Mouse (Mus musculus): ENCODE measurements around the gene Mbl2. TPM values are rescaled to one million over a fixed set of nuclear protein-coding genes. Genes with fewer than 3 reads are reported as not detected.

Mbl2 gene
- not detected in 2 replicates for total RNA-seq (2012; rRNA removed)
- polyA plus RNA-seq (2012; ENCODE audit: insufficient read depth in 1 of 2, insufficient read length in 2 of 2, low read depth in 1 of 2, low replicate concordance in 2 of 2, missing spikeins in 1 of 2), result not detected

DNA sequence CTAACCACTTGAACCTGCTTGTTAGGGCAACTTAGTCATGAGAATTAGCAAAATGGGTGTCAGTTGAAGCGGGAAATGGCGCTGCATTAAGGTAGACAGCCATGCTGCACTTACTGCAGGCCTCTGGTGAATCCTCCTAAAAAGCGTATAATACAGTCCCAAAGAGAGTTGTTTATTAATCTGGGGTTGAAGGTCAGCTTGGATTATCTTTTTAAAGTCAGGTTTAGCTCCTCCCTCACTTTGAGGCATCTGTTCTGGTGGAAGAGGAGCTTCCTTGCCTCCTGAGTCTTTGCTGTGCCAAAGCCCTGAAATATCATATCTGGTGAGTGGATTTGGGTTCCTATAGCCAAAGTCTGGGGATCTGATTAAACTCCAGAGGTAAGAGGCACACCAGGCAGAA lies at the start of gene Mbl2:
Gene Mbl2 (plus strand): TSS at position 252 of the 400 bp plus-strand sequence.
- H3K79me2 ChIP-seq (ENCODE audit: control insufficient read depth, insufficient read depth, low read length, poor library complexity), result no peaks in the 10 kb centered on the region
- no peak within 1 kb of the TSS for H3K27ac ChIP-seq (ENCODE audit: control insufficient read depth, low read depth, low read length)
- no peak for DNase-seq (ENCODE audit: low read depth, low spot score)
- no peaks in the 10 kb centered on the region for H3K9me3 ChIP-seq (replicated peaks; ENCODE audit: insufficient read depth, low read length)
- no peak for TF ChIP-seq MAZ (IDR thresholded peaks at IDR 0.05; ENCODE audit: low read depth, low read length)
- no peak for TF ChIP-seq TAL1 (IDR thresholded peaks at IDR 0.05; ENCODE audit: low read length)
- no peak within 1 kb of the TSS for H3K9ac ChIP-seq (ENCODE audit: control insufficient read depth, low read depth, low read length, poor library complexity, severe bottlenecking)
- H3K4me1 ChIP-seq (ENCODE audit: control insufficient read depth in 1 of 2, insufficient read depth in 2 of 2, low read length in 2 of 2), result no peaks in the 10 kb centered on the region
- no peaks in the 10 kb centered on the region for H3K36me3 ChIP-seq (ENCODE audit: control insufficient read depth in 1 of 2, insufficient read depth in 2 of 2, low read length in 2 of 2)
- no peaks in the 10 kb centered on the region for H3K27me3 ChIP-seq (ENCODE audit: control insufficient read depth in 1 of 2, insufficient read depth in 2 of 2, low read length in 2 of 2)
- H3K4me3 ChIP-seq (ENCODE audit: control insufficient read depth in 1 of 2, insufficient read depth in 1 of 2, low read depth in 2 of 2, low read length in 2 of 2), result no peak within 1 kb of the TSS

DNA sequence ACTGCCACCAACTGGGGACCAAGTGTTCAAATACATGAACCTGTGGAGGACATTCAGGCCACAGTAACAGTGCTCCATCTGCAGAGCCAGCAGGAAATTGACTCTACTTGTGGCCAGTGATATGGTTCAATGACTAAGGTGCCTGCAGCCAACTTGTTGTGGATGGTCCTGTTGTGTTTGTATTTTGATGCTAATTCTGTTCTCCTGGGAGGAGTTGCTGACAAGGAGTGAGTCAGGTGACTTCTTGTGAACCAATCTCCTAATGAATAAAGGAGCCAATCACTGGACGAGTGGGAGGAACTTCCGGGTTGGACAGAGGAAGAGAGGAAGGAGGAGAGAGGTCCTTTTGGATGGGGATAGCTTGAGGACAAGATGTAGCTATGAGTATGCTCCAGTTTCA lies 47.2 kb upstream of the Mbl2 start:
- TF ChIP-seq EP300 (IDR thresholded peaks at IDR 0.05; ENCODE audit: low read depth in 1 of 2, low read length in 2 of 2) (no peak), CHD1 (IDR thresholded peaks at IDR 0.05; ENCODE audit: low read depth, low read length) (no peak), RAD21 (IDR thresholded peaks at IDR 0.05; ENCODE audit: low read depth, low read length) (no peak), CHD2 (IDR thresholded peaks at IDR 0.05; ENCODE audit: low read length) (no peak), POLR2A (IDR thresholded peaks at IDR 0.05; ENCODE audit: control insufficient read depth in 1 of 2, insufficient read depth in 1 of 2, low read depth in 1 of 2, low read length in 2 of 2, poor library complexity in 1 of 2) (no peak), USF1 (IDR thresholded peaks at IDR 0.05; ENCODE audit: low read depth, low read length) (no peak), GABPA (IDR thresholded peaks at IDR 0.05; ENCODE audit: low read depth, low read length) (no peak), JUND (IDR thresholded peaks at IDR 0.05; ENCODE audit: low read depth, low read length) (no peak), SMC3 (IDR thresholded peaks at IDR 0.05; ENCODE audit: low read depth, low read length) (no peak), MXI1 (IDR thresholded peaks at IDR 0.05; ENCODE audit: low read depth, low read length) (no peak), RCOR1 (IDR thresholded peaks at IDR 0.05; ENCODE audit: low read depth, low read length) (no peak), MYB (IDR thresholded peaks at IDR 0.05; ENCODE audit: low read depth, low read length) (no peak), CTCF (IDR thresholded peaks at IDR 0.05 in 2 of 3, conservative IDR thresholded peaks at IDR 0.05 in 1 of 3; ENCODE audit: control insufficient read depth in 1 of 3, insufficient read depth in 1 of 3, low read depth in 2 of 3, low read length in 3 of 3, poor library complexity in 1 of 3, severe bottlenecking in 1 of 3) (no peak), MEF2A (IDR thresholded peaks at IDR 0.05; ENCODE audit: extremely low read depth, insufficient replicate concordance, low read depth, low read length, poor library complexity, severe bottlenecking) (no peak), MYC (IDR thresholded peaks at IDR 0.05; ENCODE audit: low read depth, low read length) (no peak), MAZ (IDR thresholded peaks at IDR 0.05; ENCODE audit: low read depth, low read length) (no peak)
- Histone ChIP-seq H3K36me3 (ENCODE audit: control insufficient read depth in 1 of 2, insufficient read depth in 2 of 2, low read length in 2 of 2) (no peaks in the 10 kb centered on the region), H3K9me3 (replicated peaks; ENCODE audit: insufficient read depth, low read length) (no peaks in the 10 kb centered on the region), H3K4me3 (ENCODE audit: control insufficient read depth in 1 of 2, insufficient read depth in 1 of 2, low read depth in 2 of 2, low read length in 2 of 2) (no peak overlapping the region), H3K27me3 (ENCODE audit: control insufficient read depth in 1 of 2, insufficient read depth in 2 of 2, low read length in 2 of 2) (no peaks in the 10 kb centered on the region), H3K9ac (ENCODE audit: control insufficient read depth, low read depth, low read length, poor library complexity, severe bottlenecking) (no peak overlapping the region), H3K27ac (ENCODE audit: control insufficient read depth, low read depth, low read length) (no peak overlapping the region), H3K4me1 (ENCODE audit: control insufficient read depth in 1 of 2, insufficient read depth in 2 of 2, low read length in 2 of 2) (no peaks in the 10 kb centered on the region), H3K79me2 (ENCODE audit: control insufficient read depth, insufficient read depth, low read length, poor library complexity) (no peaks in the 10 kb centered on the region)
- DNase-seq (ENCODE audit: low read depth, low spot score), result no peak
